8 mouse cellular contexts compared by ENCODE assay signal in the genomic region with DNA sequence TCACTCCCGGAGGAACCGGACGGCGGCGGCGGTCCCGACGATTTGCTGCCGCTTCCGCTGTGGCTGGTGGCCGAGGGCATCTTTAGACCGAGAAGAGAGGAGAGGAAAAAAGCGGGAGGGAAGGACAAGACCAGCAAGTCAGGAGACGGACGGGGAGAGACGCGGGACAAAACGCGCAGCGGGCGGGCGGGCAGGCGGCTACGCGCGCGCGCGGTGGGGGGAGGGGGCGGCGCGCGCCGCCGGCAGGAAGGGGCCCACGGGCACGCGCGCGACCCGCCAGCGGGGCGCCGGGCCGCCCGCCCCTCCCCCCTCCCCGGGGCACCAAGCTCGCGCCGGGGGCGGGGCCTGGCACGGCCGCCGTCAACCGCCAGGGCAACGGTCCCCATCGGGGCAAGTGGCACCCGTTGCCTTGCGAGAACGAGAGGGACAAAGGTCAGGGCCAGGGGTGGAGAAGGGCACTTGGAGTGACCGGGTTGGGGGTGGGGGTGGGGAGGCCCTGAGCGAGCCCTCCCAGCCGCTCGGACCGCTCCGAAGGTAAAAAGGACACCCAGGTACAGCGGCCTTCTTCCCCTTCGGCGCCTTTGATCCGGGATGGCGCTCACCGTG. TPM values are rescaled to one million over a fixed set of nuclear protein-coding genes. Genes with fewer than 3 reads are reported as not detected.
DNase-seq lines count a peak whose midpoint lies in the region; ATAC-seq lines count a peak whose summit lies in the region.

No protein-coding gene starts in this region.

- DNase-seq in brain, adult 2 months (ENCODE audit: low read depth, low spot score), result peak; percentile 87
- peak; percentile 88 to 93 for DNase-seq in kidney, postnatal 4 days
- peak; percentile 91 for DNase-seq in neural tube, embryonic 11.5 days (ENCODE audit: low spot score)
- peak; percentile 47 for DNase-seq in telencephalon, adult 2 months (ENCODE audit: low read depth, low spot score)

- peak overlapping the region; percentile 79 for H3K4me3 ChIP-seq in heart, embryonic 15.5 days
- H3K4me3 ChIP-seq in liver, embryonic 15.5 days (replicated peaks), result peak overlapping the region; percentile 80
- peak overlapping the region; percentile 97 for H3K4me3 ChIP-seq in neural tube, embryonic 11.5 days (ENCODE audit: low read depth, low read length)

- no peaks in the 10 kb centered on the region for H3K9me3 ChIP-seq in heart, embryonic 15.5 days (replicated peaks)
- H3K9me3 ChIP-seq in liver, embryonic 15.5 days (replicated peaks), result no peaks in the 10 kb centered on the region
- H3K9me3 ChIP-seq in neural tube, embryonic 11.5 days (ENCODE audit: control insufficient read depth, low read length), result no peaks in the 10 kb centered on the region

- H3K27ac ChIP-seq in heart, embryonic 15.5 days, result peak overlapping the region; percentile 100
- peak overlapping the region; percentile 99 for H3K27ac ChIP-seq in liver, embryonic 15.5 days (replicated peaks)
- H3K27ac ChIP-seq in neural tube, embryonic 11.5 days (ENCODE audit: low read depth, low read length), result peak overlapping the region; percentile 100

- H3K4me2 ChIP-seq in heart, embryonic 15.5 days, result peak overlapping the region; percentile 76
- H3K4me2 ChIP-seq in liver, embryonic 15.5 days, result peak overlapping the region; percentile 84
- H3K4me2 ChIP-seq in neural tube, embryonic 11.5 days (ENCODE audit: low read depth), result peak overlapping the region; percentile 34

- H3K9ac ChIP-seq in heart, embryonic 15.5 days, result peak overlapping the region; percentile 91
- H3K9ac ChIP-seq in liver, embryonic 15.5 days, result peak overlapping the region; percentile 91
- H3K9ac ChIP-seq in neural tube, embryonic 11.5 days (ENCODE audit: low read length), result peak overlapping the region; percentile 100

- no peaks in the 10 kb centered on the region for H3K27me3 ChIP-seq in heart, embryonic 15.5 days
- H3K27me3 ChIP-seq in liver, embryonic 15.5 days, result no peaks in the 10 kb centered on the region
- no peaks in the 10 kb centered on the region for H3K27me3 ChIP-seq in neural tube, embryonic 11.5 days (ENCODE audit: control insufficient read depth, insufficient read depth, low read length)

- peaks cover 19% of the 10 kb centered on the region for H3K4me1 ChIP-seq in heart, embryonic 15.5 days (replicated peaks)
- H3K4me1 ChIP-seq in liver, embryonic 15.5 days (replicated peaks), result peaks cover 25% of the 10 kb centered on the region
- H3K4me1 ChIP-seq in neural tube, embryonic 11.5 days (ENCODE audit: control insufficient read depth, insufficient read depth, low read length), result peaks cover 3% of the 10 kb centered on the region; the same call in 1 of the 2 replicates

- peak; percentile 42 for ATAC-seq in CD4-positive, CD25-positive, alpha-beta regulatory T cell, adult 4 months
- peak; percentile 51 for ATAC-seq in erythroid progenitor cell, adult 5-6 weeks (replicated peaks; ENCODE audit: low FRiP score, poor library complexity, severe bottlenecking)
- ATAC-seq in heart, embryonic 15.5 days (replicated peaks; ENCODE audit: insufficient number of reproducible peaks, insufficient read depth, low FRiP score, low read depth), result peak; percentile 72
- ATAC-seq in liver, embryonic 15.5 days (ENCODE audit: insufficient read depth), result peak; percentile 78
- ATAC-seq in neural tube, embryonic 11.5 days (ENCODE audit: insufficient read depth, low FRiP score, low TSS enrichment), result peak; percentile 70

- WGBS in heart, embryonic 15.5 days, result under 1% methylated on average over 58 of the region's 72 CpGs
- under 1% methylated on average over 67 of the region's 72 CpGs for WGBS in liver, embryonic 15.5 days (ENCODE audit: insufficient replicate concordance)
- 0% methylated on average over 26 of the region's 72 CpGs for WGBS in neural tube, embryonic 11.5 days

- peaks cover 14% of the 10 kb centered on the region for H3K36me3 ChIP-seq in heart, embryonic 15.5 days
- H3K36me3 ChIP-seq in liver, embryonic 15.5 days (replicated peaks), result peaks cover 20% of the 10 kb centered on the region
- H3K36me3 ChIP-seq in neural tube, embryonic 11.5 days (ENCODE audit: control insufficient read depth, insufficient read depth, low read length), result no peaks in the 10 kb centered on the region; the same call in 1 of the 2 replicates

RNA-seq across cellular contexts. Expression of a gene that starts 0.5 kb away (rescaled TPM):
- polyA plus RNA-seq in CD4-positive, CD25-positive, alpha-beta regulatory T cell, adult 4 months (2017; shearing (Covaris generic)), result 10 to 100 TPM; 84.9 to 89.3 TPM
- 142 and 231 TPM in 2 replicates for total RNA-seq in erythroid progenitor cell, adult 5-6 weeks (2015; ENCODE audit: low replicate concordance)
- 206 and 279 TPM in 2 replicates for total RNA-seq in erythroid progenitor cell, adult 5-6 weeks (2017; ENCODE audit: low replicate concordance)
- polyA plus RNA-seq in heart, embryonic 15.5 days (2015; fragmentation: Nextera tagmentation; extraction: Ambion mirVana), result 172 and 198 TPM in 2 replicates
- 110 and 112 TPM in 2 replicates for polyA plus RNA-seq in liver, embryonic 15.5 days (2015; fragmentation: Nextera tagmentation; extraction: Ambion mirVana)
- 624 and 649 TPM in 2 replicates for polyA plus RNA-seq in neural tube, embryonic 11.5 days (2014; fragmentation: Nextera tagmentation; extraction: Ambion mirVana)

RNA-seq across cellular contexts. Expression of a gene that starts 35.9 kb away (rescaled TPM):
- polyA plus RNA-seq in CD4-positive, CD25-positive, alpha-beta regulatory T cell, adult 4 months (2017; shearing (Covaris generic)), result 10 to 100 TPM; 26.2 to 39.1 TPM
- 5.0 and 20.1 TPM in 2 replicates for total RNA-seq in erythroid progenitor cell, adult 5-6 weeks (2015; ENCODE audit: low replicate concordance)
- total RNA-seq in erythroid progenitor cell, adult 5-6 weeks (2017; ENCODE audit: low replicate concordance), result 7.1 and 21.6 TPM in 2 replicates
- polyA plus RNA-seq in heart, embryonic 15.5 days (2015; fragmentation: Nextera tagmentation; extraction: Ambion mirVana), result 10.9 and 15.3 TPM in 2 replicates
- polyA plus RNA-seq in liver, embryonic 15.5 days (2015; fragmentation: Nextera tagmentation; extraction: Ambion mirVana), result 12.9 and 13.0 TPM in 2 replicates
- 25.6 and 26.7 TPM in 2 replicates for polyA plus RNA-seq in neural tube, embryonic 11.5 days (2014; fragmentation: Nextera tagmentation; extraction: Ambion mirVana)

Comparison
In these comparisons a context has a peak if more than half of its experiments do, and no peak if none do; other contexts are left out.
1. Peak in every context shown above with its lines: DNase-seq, ATAC-seq, H3K4me3 ChIP-seq and H3K27ac ChIP-seq.
2. H3K4me2 ChIP-seq: peak in every context shown above with its lines; median percentile 84 in liver, embryonic 15.5 days; 76 in heart, embryonic 15.5 days; 34 in neural tube, embryonic 11.5 days.